ENCODE assay signal across 16 mouse cellular contexts in the genomic region with DNA sequence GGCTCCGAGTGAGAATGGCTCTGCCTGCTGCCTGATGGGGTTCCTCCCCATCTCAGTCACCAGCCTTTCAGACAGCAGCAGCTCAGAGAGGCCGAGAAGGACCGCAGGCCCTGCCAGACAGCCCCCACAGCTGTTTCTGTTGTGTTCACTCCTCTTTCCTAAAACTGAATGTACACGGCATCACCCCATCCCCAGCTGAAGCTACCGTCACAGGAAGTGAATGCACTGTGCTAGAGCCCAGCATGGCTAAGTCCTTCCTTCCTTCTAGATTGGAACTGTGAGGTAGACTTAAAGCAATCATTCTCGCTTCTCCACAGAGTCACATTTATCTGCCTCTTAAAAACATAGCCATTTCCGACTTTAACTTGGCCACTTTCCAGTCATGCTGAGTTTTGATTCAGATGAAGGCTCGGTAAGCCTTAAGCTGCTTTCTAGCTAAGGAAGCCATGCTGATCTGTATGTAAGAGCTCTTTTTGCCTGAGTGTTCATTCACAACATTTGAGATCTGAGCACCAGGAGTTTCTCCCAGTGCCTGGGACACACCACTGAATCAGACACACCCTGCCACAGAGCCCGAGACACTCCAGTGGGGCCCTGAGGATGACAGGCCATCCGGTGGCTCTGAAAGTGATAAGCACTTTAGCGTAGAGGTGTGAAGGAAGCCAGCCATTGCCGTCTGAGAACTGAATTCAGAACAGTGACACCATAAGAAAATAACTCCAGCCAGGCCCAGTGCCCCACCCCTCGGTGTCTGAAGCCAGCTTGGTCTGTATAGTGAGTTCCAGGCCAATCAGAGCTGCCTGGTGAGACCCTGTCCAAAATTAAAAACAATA. TPM values are rescaled to one million over a fixed set of nuclear protein-coding genes. Genes with fewer than 3 reads are reported as not detected.
DNase-seq lines count a peak whose midpoint lies in the region; ATAC-seq lines count a peak whose summit lies in the region.
"Had no signal": no experiment of that assay in that cellular context is flagged by ENCODE, and none has a peak within 500 bp of the region (broad histone marks: within the 10 kb centered on the region; RNA-seq: fewer than 3 reads in every experiment).

No protein-coding gene starts in this region.

- peaks cover 19% of the 10 kb centered on the region for H3K4me1 ChIP-seq in heart, embryonic 11.5 days (ENCODE audit: control insufficient read depth, insufficient read depth, low read length)
- H3K4me1 ChIP-seq in lung, embryonic 15.5 days, result peaks cover 27% of the 10 kb centered on the region
- 0 out of 2 replicates have a peak, but pooled peaks cover 4% of the 10 kb centered on the region for H3K4me1 ChIP-seq in stomach, embryonic 14.5 days (ENCODE audit: control insufficient read depth, insufficient read depth, low read length)

- no peaks in the 10 kb centered on the region for H3K9me3 ChIP-seq in heart, embryonic 11.5 days (replicated peaks; ENCODE audit: control insufficient read depth, low read length)
- no peaks in the 10 kb centered on the region for H3K9me3 ChIP-seq in lung, embryonic 15.5 days
- H3K9me3 ChIP-seq in stomach, embryonic 14.5 days (ENCODE audit: control insufficient read depth, low read depth, low read length), result no peaks in the 10 kb centered on the region

- H3K9ac ChIP-seq in heart, embryonic 11.5 days (ENCODE audit: low read depth, low read length), result no peak overlapping the region
- no peak overlapping the region for H3K9ac ChIP-seq in lung, embryonic 15.5 days
- no peak overlapping the region for H3K9ac ChIP-seq in stomach, embryonic 14.5 days (replicated peaks; ENCODE audit: low read depth, low read length)

- no peak overlapping the region for H3K4me3 ChIP-seq in heart, embryonic 11.5 days (ENCODE audit: low read depth, low read length)
- no peak overlapping the region for H3K4me3 ChIP-seq in lung, embryonic 15.5 days
- no peak overlapping the region for H3K4me3 ChIP-seq in stomach, embryonic 14.5 days (ENCODE audit: low read depth, low read length)
- H3K4me3 ChIP-seq: gastrocnemius, adult 2 months had no signal

- no peaks in the 10 kb centered on the region for H3K27me3 ChIP-seq in heart, embryonic 11.5 days (ENCODE audit: control insufficient read depth, insufficient read depth, low read length)
- H3K27me3 ChIP-seq in lung, embryonic 15.5 days, result no peaks in the 10 kb centered on the region
- no peaks in the 10 kb centered on the region for H3K27me3 ChIP-seq in stomach, embryonic 14.5 days (ENCODE audit: control insufficient read depth, insufficient read depth, low read length)
- H3K27me3 ChIP-seq: Patski had no signal

- no peak overlapping the region for H3K4me2 ChIP-seq in heart, embryonic 11.5 days
- no peak overlapping the region for H3K4me2 ChIP-seq in lung, embryonic 15.5 days
- H3K4me2 ChIP-seq in stomach, embryonic 14.5 days (replicated peaks; ENCODE audit: low read depth, low read length), result no peak overlapping the region

- 36% methylated on average over 13 of the region's 13 CpGs for WGBS in heart, embryonic 11.5 days (ENCODE audit: insufficient replicate concordance)
- WGBS in lung, embryonic 15.5 days, result 41% methylated on average over 13 of the region's 13 CpGs
- WGBS in stomach, embryonic 14.5 days, result 57% methylated on average over 13 of the region's 13 CpGs

- peak overlapping the region; percentile 68 for H3K27ac ChIP-seq in heart, embryonic 11.5 days (ENCODE audit: low read depth, low read length)
- peak overlapping the region; percentile 49 for H3K27ac ChIP-seq in lung, embryonic 15.5 days
- H3K27ac ChIP-seq in stomach, embryonic 14.5 days (ENCODE audit: low read length), result peak overlapping the region; percentile 33; the same call in 1 of the 2 replicates
- H3K27ac ChIP-seq: gastrocnemius, adult 2 months had no signal

- H3K36me3 ChIP-seq in heart, embryonic 11.5 days (ENCODE audit: control insufficient read depth, insufficient read depth, low read length), result no peaks in the 10 kb centered on the region
- H3K36me3 ChIP-seq in lung, embryonic 15.5 days, result no peaks in the 10 kb centered on the region
- 0 out of 2 replicates have a peak, but pooled peaks cover 7% of the 10 kb centered on the region for H3K36me3 ChIP-seq in stomach, embryonic 14.5 days (ENCODE audit: control insufficient read depth, insufficient read depth, low read length)

- DNase-seq in heart, adult 8-10 months (ENCODE audit: low spot score), result no peak
- no peak for DNase-seq in lung, adult 18-20 months
- DNase-seq in ovary, adult 18-20 months (ENCODE audit: low spot score), result no peak
- DNase-seq: adrenal gland, postnatal 25 days; cerebellum, adult 8-10 months; gastrocnemius, adult 2 months; lung, postnatal 10 days had no signal

- ATAC-seq in heart, embryonic 11.5 days (replicated peaks; ENCODE audit: insufficient number of reproducible peaks, low FRiP score, low TSS enrichment), result peak; percentile 18
- ATAC-seq in lung, embryonic 15.5 days (ENCODE audit: borderline replicate concordance, extremely low read depth, low FRiP score, low TSS enrichment), result peak; percentile 56; the same call in 1 of the 2 replicates
- ATAC-seq in hematopoietic stem cell, adult 5-6 weeks (replicated peaks in 1 of 2; ENCODE audit: insufficient read depth in 1 of 2, low FRiP score in 2 of 2, low TSS enrichment in 1 of 2, low read depth in 1 of 2, poor library complexity in 2 of 2, severe bottlenecking in 2 of 2), result peak; percentile 76 to 85
- ATAC-seq in stomach, embryonic 14.5 days (ENCODE audit: insufficient number of reproducible peaks, insufficient read depth, low FRiP score, low read depth), result no peak
- no peak for ATAC-seq in cerebellum, adult (ENCODE audit: insufficient number of reproducible peaks, low FRiP score, low TSS enrichment)
- ATAC-seq: CD4-positive, CD25-positive, alpha-beta regulatory T cell, adult 4 months; Patski had no signal

RNA-seq across cellular contexts. Expression of a gene that starts 33.6 kb away (rescaled TPM):
- 0.19 TPM in 1 of 2 replicates, not detected in the other for polyA plus RNA-seq in heart, embryonic 11.5 days (2014; fragmentation: Nextera tagmentation; extraction: Ambion mirVana)
- total RNA-seq in heart, adult 8-10 months (2022), result 1 to 10 TPM; 3.7 to 6.3 (median 4.4) TPM
- 1.3 and 1.5 TPM in 2 replicates for polyA plus RNA-seq in lung, embryonic 15.5 days (2015; fragmentation: Nextera tagmentation; extraction: Ambion mirVana)
- total RNA-seq in hematopoietic stem cell, adult 5-6 weeks (2017), result not detected in 2 replicates
- polyA plus RNA-seq in stomach, embryonic 14.5 days (2014; fragmentation: Nextera tagmentation; extraction: Ambion mirVana), result 0.49 and 0.84 TPM in 2 replicates
- polyA plus RNA-seq: CD4-positive, CD25-positive, alpha-beta regulatory T cell, adult 4 months; kidney, embryonic 14.5 days; neural tube, embryonic 11.5 days; Patski had no signal

Comparison
In these comparisons a context has a peak if more than half of its experiments do, and no peak if none do; other contexts are left out.
1. ATAC-seq: peak in heart, embryonic 11.5 days (single experiment), lung, embryonic 15.5 days (single experiment) and hematopoietic stem cell, adult 5-6 weeks (2 of 2); none in stomach, embryonic 14.5 days (single experiment) and cerebellum, adult (single experiment).
2. Peak in every context shown above with its lines, with median percentiles within 50 percentile points of each other: H3K27ac ChIP-seq.